Mouse (Mus musculus) spleen, adult 12 weeks (tissue): Measurements from ENCODE around the gene Cdc42bpg.
"Not testable (repeated sequence)": the region's sequence is repeated elsewhere in the genome, so short reads cannot be mapped to it uniquely, and the experiment has no call there.

Experiments used
- DNase-seq: peaks from one replicate; pipeline ENCODE4 v3.0.0; 2022; ENCODE audit warnings: low spot score

The Cdc42bpg gene

DNA sequence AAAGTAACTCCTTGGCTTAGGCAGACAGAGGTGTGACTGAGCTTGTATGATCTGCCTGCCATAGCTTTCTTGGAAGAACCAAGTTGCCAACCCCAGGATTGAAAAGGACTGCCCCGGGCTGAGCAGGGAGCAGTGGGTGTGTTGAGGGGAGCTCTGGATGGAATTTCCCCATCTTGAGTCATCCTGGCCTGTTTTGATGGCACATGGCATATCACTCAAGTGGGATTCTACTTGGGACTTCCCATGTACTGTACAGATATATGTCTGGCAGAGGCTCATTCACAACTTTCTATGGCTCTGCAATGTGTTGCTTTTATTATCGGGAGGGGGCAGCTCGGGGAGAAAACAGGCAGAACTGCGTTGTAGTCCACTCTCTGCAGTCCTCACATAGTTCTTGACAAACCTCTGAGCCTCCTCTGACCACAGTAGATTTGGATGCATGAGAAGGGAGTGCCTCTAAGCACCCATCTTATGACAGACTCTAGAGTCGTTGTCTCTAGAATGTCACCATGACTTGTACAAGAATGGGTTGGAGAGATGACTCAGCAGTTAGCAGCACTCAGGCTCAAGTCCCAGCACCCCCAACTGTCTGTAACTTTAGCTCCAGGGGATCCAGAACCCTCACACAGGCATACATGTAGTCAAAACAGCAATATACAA is 9.6 kb upstream of the Cdc42bpg start:
- no peak for DNase-seq

DNA sequence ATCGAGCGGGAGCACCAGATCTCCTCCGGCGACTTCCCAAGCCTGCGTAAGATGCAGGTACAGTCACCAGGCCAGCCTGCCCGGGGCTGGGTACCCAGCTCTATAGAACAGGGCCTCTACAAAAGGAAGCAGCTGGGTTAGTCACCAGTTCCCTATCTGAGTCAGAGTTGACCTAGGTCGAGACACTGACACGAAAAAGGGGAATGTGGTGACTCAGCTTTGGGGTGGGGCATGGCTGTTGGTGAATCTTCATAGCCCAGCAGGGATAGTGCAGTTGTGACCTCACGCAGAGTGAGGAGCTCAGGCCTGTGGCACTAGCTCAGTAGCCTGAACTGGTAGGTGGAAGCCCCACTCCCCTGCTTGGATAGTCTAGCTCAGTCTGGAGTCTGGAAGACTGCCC is 8.6 kb upstream of the Cdc42bpg start:
- DNase-seq = no peak

DNA sequence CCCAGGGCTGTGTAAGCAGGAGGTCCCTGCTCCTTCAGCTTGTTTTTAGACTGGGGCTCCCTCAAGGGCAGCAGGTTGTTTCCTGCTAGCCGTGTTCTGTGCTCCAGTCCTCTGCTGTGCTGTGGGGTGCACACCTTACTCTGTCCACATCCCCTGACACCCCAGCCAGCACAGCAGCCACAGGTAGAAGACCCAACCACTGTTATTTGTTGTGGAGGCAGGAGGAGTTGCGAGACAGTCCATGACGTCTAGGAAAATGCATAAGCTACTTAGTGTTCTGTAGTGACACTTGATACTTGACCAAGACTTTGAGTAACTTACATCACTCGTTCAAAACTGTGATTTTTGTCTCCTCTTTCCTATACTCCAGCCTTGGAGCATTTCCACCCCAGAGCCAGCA is 7.3 kb upstream of the Cdc42bpg start:
- no peak for DNase-seq

DNA sequence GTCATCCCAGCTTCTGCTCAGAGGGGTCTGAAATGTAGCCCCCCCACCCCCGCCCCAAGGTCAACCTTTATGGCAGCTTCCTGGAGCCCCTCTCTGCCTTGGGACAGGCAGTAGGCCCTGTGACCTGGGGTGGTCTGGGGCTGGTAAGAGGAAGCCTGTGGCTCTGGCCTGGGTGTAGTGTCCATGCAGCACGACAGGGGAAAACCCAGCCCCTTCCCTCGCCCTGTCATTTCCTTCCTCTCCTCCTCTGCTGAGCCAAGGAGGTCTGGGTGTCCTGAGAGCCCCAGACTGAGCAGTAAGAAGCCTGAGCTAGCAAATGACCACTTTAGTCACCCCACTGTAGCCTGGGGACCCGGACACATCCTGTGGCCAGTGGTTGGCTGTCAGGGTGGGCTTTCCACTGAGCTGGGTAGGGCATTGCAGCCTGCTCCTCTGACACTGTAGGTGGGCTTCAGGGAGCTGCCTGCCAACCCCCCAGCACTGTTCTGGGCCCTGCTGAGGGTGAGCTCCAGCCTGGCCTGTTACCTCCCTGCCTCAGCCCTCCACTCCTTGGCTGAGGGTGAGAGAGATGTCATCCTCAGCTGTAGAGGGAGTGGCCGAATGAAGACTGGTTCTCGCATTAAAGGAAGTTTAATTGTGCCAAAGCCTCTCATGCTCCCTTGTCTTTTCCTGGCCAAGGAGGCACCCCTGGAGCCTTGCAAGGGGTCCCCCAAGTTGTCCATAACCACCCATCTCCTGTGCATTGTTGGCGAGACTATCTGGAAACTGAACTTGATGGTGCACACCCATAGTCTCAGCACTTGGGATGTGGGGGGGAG is 6.6 kb upstream of the Cdc42bpg start:
- DNase-seq = no peak

DNA sequence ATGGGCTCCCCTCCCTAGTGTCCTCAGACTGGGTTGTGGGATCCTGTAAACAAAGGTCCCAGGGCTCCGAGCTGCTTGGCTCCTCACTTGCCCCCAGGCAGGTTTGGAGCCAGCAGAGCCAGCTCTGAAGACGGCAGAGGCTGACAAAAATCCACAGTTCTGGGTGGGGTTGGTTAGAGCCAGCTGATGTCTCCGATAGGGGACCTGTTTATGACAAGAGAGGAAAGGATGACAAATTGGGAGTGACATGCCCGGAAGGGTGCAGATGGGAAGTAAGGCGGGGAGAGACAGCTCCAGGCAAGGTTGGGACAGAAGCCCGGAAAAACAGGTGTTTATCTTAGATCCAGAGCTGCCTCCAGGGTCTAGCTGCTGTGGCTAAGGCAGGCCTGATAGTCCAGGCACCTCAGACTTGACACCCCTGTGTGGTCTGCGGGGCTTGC is 5.8 kb upstream of the Cdc42bpg start:
- peak; percentile 51 for DNase-seq

DNA sequence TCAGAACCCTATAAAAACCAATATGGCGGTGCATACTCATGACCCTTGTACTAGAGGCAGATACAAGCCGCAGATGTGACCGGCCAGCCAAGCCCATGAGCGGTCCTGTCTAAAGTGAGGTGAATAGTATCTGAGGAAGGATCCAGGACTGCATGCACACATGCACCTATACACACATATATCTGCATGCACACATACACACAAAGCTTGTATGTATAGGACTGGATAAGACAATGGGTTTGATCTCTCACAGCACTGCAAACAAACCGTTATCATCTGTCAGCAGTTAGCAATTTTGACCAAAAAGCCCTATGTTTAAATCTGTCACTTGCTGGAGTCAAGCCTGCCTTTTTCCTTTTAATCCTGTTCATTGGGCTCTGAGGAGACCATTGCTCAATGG is 4.1 kb upstream of the Cdc42bpg start:
- no peak for DNase-seq

DNA sequence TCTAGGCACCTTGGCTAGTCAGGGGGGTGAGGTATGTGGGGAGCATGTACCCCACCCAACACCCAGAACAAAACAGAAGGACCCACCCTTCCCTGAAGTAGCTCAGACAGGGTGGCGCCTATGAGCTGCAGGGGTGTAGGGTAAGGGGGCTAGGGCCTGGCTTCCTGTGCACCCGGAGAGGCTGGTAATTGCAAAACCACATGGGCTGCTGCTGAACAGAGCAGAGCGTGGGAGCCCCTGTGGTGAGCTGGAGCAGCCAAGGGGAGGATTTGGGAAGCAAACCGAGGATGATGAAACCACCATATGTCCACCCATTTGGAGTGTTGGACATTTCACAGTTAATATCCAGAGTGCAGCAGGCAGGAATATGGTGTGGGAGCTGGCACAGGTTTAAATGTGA is 3.7 kb upstream of the Cdc42bpg start:
- no peak for DNase-seq

DNA sequence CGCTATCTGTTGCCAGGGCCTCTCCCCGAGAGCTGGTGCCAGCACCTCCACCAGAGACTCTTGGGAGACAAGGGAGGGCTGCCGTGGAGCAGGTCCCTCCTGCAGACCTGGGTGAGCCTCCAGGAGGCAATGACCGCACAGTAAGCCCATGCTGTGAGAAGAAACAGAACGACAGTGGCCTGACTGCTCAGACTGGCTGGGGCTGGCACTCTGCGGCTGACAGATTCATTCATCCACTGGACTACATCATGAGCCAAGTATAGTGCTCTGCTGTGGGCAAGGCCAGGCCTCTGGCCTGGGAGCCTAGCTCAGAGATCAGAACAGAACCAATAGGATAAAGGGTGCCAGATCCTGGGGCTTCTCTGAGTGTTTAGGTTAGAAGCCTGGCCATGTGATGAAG is 2.4 kb upstream of the Cdc42bpg start:
- no peak for DNase-seq

DNA sequence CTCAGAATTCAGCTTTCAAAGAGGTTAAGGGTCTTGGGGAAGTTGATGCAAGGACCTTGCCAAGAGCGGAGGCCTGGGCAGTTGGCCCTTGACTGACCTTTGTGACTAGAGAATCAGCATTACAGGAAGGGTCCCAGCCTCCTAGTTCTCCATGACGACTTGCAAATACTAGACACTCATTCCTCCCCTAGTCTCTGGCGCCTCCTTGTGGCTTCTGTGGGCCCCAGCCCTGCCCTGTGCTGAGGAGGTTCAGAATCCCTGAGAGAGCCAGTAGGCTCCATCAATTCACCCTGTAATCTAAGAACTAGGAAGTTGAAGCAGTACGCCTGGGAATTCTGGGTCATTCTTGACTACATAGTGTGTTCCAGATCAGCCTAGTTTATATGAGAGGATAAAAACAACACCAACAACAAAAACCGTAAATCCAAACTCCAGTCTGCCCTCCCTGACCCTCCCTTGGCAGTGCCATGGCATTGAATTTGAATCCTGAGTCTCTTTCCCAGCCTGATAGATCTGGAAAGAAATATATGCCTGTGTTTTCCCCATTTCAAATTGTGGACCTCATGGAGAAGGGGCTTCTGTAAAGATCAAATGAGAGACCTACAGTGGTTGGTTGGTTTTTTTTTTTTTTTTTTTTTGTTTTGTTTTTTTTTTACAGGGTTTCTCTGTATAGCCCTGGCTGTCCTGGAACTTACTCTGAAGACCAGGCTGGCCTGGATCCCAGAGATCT is 1.3 kb upstream of the Cdc42bpg start:
- DNase-seq = peak; percentile 83

DNA sequence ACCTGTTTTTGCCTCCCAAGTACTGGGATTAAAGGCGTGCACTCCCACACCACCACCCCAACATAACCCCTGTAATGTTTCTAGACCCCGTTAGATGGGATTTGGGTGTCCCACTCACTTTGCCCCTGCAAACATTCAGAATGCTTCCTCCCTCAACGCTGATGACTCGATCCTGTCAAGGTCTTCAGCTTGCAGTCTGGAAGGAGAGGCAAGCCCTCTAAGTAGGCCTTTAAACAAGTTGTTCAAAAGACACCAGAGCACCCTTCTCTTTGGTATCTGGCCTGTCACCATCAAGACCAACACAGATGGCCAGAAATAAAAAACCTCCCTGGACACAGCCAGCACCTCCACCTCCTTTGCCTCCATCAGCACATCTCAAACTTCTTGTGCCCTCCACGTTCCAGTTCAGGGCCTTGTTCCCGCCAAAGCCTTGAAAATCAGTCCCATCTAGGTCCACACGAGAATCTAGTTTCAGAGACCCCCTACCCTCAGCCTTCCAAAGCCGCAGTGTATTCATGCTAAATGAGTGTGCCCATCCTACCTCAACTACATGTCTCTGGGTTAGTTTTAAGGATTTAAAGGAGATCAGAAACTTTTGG is 640 bp upstream of the Cdc42bpg start:
- no peak for DNase-seq

DNA sequence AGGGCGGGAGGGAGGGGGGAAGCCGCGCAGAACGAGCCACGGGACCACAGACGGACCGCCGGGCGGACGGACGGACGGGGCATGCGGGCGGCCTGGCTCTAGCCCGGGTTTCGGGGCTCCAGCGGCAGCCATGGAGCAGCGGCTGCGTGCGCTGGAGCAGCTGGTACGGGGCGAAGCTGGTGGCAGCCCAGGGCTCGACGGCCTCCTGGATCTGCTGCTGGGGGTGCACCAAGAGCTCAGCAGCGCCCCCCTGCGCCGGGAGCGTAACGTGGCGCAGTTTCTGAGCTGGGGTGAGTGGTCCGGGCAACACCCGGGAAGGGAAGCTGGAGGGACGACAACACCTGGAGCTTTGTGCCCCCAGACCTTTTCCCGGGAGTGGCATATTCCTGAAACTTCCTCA is 330 bp downstream of the Cdc42bpg start:
- peak; percentile 73 for DNase-seq

DNA sequence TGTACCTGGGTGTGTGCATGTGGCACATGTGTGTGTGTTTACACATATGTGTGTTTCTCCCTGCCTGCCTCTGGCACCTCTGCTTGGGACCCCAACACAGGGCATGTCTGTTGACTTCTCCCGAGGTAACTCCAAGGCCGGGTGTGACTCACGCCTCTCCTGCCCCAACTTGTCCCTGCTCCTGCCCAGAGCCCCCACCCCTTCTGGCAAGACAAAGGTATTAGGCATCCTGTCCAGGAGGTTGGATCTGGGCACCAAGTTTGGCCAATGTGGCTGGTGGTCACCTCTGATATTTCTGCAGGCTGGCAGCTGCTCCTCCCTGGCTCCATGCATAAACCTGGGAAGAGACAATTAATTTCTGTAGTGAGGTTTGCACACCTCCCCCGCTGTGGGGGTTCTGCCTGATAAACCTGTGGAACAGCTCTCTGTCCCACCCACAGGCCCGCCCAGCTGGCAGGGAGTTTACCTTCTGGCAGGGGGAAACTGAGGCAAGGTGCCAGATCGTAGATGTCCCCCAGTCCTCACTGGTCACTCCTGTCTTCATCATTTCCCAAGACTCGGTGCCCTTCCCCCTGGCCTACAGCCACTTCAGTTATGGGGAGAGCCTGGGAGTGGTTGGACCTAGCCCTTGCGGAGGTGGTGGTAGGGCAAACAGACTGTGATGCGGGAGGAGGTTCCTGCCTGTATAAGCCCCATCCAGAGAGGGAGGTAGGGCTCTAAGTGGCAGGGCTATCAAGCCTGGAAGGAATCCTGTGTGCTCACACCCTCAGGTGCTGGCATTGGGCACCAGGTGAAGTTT is 1.7 kb downstream of the Cdc42bpg start:
- DNase-seq = no peak

DNA sequence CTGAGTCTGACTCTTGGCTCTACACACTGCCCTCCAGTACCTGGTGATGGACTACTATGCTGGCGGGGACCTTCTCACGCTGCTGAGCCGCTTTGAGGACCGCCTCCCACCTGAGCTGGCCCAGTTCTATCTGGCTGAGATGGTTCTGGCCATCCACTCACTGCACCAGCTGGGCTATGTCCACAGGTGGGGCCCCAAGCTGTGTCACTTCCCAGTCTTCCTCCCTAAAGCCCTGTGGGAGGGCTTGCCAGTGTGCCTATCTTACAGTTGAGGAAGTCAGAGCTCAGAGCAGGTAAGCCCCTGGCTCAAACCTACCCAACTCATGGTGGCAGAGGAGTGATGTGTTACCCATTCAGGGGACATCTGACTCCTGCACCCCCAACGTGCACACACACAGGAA is 3.9 kb downstream of the Cdc42bpg start:
- no peak for DNase-seq

DNA sequence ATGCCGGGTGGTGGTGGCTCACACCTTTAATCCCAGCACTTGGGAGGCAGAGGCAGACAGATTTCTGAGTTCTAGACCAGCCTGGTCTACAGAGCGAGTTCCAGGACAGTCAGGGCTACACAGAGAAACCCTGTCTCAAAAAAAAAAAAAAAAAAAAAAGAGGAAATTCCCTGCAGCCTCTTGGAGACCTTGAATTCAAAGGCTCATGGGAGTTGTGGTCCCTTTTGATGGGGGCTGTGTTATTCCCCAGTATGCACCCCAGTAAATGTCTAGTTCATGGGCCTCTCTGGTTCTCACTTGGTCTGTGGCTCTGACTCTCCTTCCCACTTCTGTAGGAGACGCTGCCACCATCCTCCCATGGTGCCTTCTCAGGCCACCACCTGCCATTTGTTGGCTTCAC is 5.5 kb downstream of the Cdc42bpg start:
- not testable (repeated sequence) for DNase-seq

DNA sequence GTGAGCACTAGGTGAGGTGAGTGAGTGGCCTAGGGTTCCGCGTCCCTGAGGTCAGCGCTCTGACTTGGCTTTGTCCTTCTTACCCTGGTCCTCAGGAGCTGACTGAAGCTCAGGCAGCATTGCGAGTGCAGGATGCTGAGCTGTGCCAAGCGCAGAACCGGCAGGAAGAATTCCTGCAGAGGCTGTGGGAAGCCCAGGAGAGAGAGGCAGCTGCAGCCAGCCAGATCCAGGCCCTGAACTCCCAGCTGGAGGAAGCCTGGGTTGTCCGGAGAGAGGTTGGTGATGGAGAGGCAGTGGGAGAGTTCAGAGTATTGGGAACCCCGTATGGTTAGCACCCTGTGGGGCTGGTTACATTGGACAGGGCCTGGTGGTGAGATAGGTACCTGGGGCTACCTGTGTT is 7.5 kb downstream of the Cdc42bpg start:
- no peak for DNase-seq

DNA sequence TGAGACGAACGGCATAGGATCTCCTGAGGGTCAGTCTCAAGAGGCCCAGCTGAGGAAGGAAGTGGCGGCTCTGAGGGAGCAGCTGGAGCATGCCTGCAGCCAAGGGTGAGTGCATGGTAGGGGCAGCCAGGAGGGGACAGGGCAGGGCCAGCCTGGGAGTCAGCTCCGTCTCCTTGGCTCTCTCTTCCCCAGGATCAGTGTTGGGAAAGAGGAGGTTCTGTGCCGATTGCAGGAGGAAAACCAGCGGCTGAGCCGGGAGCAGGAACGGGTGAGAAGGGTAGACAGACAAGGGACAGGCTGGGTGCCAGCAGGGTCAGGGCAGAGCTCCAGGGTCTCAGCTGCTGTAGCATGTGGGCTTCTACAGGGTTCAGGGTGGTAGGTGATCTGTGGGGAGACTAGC is 8.3 kb downstream of the Cdc42bpg start:
- DNase-seq = no peak

DNA sequence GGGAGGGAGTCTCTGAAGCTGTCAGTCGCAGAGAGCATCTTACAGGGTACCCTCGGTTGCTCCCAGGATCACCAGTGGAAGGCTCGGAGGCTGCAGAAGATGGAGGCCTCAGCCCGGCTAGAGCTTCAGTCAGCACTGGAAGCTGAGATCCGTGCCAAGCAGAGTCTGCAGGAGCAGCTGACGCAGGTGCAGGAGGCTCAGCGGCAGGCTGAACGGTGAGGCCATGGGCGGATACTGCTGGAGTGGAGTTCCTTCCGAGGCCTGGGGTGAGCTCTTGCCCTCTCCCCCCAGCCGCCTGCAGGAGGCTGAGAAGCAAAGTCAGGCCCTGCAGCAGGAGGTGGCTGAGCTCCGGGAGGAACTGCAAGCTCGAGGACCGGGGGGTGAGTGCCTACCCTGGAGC is 9.3 kb downstream of the Cdc42bpg start:
- no peak for DNase-seq

DNA sequence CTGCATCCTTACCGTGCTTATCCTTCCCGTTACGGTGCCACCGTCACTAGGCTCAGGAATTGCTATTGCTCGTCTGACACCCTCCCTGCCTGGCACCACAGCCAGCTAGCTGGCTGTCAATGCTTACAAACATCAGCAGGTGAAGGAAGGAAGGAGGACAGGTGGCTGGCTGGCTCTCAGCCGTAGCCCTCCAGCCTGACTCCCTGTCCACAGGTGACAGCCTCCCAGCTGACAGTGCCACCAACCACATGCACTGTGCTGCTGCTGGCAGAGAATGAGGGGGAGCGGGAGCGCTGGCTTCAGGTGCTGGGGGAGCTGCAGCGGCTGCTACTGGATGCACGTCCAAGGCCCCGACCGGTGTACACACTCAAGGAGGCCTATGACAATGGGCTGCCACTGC is 11.9 kb downstream of the Cdc42bpg start:
- no peak for DNase-seq

DNA sequence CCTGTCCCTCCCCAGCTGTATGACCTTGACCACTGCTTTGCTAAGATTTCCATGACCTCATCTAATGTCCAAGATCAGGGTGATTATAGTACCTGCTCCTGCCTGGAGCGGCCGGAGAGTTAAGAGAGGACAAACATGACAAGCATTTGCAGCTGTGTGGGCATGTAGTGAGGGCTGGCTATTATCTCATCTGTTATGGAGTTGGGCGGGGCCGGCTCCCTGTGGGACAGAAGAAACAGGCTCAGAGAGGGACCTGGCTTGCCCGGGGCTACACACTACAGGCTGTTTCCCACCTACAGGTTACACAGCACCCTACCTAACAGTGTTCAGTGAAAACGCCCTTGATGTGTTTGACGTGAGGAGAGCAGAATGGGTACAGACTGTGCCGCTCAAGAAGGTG is 15.1 kb downstream of the Cdc42bpg start:
- DNase-seq = no peak

DNA sequence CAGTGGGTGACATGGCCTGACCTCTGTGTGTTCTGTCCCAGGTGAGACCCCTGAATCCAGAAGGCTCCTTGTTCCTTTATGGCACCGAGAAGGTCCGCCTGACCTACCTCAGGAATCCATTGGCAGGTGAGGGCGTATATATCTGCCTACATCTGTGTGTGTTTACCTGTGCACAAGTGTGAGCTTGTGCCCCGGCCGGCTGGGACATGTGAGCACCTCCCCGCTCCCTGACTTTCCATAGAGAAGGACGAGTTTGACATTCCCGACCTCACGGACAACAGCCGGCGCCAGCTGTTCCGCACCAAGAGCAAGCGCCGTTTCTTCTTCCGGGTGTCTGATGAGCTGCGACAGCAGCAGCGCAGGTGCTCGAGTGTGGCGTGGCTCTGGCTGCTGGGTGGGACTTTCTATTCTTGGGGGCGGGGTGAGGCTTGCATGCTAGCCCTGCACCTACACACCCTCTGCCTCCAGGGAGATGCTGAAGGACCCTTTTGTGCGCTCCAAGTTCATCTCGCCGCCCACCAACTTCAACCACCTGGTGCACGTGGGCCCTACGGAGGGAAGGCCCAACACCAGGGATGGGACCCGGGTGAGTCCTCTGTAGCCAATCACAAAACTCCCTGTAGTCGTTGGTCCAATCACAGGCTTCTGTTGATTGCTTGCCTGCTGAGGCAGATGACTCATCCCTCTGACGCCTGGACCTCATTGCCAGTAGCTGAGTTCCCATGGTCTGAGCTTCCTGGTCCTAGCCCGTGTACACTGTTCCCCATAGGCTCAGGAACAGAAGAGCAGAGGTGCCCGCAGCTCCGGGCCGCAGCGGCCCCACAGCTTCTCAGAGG is 15.7 kb downstream of the Cdc42bpg start:
- DNase-seq = no peak

DNA sequence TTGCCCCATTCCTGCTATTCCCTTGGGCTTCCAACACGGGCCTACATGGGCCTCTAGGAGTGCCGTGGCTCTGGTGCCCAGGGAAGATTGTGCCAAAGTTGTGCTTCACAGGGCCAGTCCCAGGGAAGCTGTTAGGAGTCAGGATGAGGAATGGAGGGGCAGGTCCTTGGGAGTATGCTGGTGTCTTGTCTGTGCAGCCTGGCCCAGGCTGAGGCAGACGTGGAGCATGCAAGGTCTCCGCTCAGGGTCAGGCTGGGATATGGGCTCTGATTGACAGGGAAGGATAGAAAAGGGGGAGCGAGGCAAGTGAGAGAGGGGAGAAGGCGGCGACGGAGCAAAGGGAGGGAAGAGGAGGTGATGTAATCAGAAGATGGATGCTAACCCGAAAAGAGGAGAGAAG is 18.5 kb downstream of the Cdc42bpg start:
- DNase-seq = no peak
